Mouse (Mus musculus): Measurements from ENCODE around the gene Ramp1.
A peak's percentile ranks its signal among the peaks of the same experiment; 100 is the strongest.

Gene Ramp1

GRCm38 (mm10) chr1:91199793-91200192 is 20.2 kb downstream of the Ramp1 start:
- no peak for DNase-seq (ENCODE audit: low spot score in 2 of 2)

GRCm38 (mm10) chr1:91201122-91201521 is 21.5 kb downstream of the Ramp1 start:
- DNase-seq (ENCODE audit: low spot score in 2 of 2) = no peak

- DNase-seq (ENCODE audit: low spot score in 2 of 2) = no peak
Observed at GRCm38 (mm10) chr1:91204221-91204765, 24.7 kb downstream of the Ramp1 start.

- DNase-seq (ENCODE audit: low spot score in 2 of 2) = no peak
Observed at GRCm38 (mm10) chr1:91205651-91206050, 26.0 kb downstream of the Ramp1 start.

- no peak for DNase-seq (ENCODE audit: low spot score in 2 of 2)
Observed at GRCm38 (mm10) chr1:91206336-91206735, 26.7 kb downstream of the Ramp1 start.

GRCm38 (mm10) chr1:91206873-91207272 is 27.3 kb downstream of the Ramp1 start:
- DNase-seq (ENCODE audit: low spot score in 2 of 2) = no peak

- DNase-seq (ENCODE audit: low spot score in 2 of 2) = no peak
Observed at GRCm38 (mm10) chr1:91207334-91208074, 27.9 kb downstream of the Ramp1 start.

- no peak for DNase-seq (ENCODE audit: low spot score in 2 of 2)
Observed at GRCm38 (mm10) chr1:91209343-91209742, 29.7 kb downstream of the Ramp1 start.

GRCm38 (mm10) chr1:91209785-91210184 is 30.2 kb downstream of the Ramp1 start:
- peak in 1 of 2 experiments; percentile 5 for DNase-seq (ENCODE audit: low spot score in 2 of 2)

GRCm38 (mm10) chr1:91211099-91211498 is 31.5 kb downstream of the Ramp1 start:
- DNase-seq (ENCODE audit: low spot score in 2 of 2) = peak in 1 of 2 experiments; percentile 48

- no peak for DNase-seq (ENCODE audit: low spot score in 2 of 2)
Observed at GRCm38 (mm10) chr1:91211591-91212008, 32.0 kb downstream of the Ramp1 start.

- DNase-seq (ENCODE audit: low spot score in 2 of 2) = no peak
Observed at GRCm38 (mm10) chr1:91215264-91215663, 35.6 kb downstream of the Ramp1 start.

GRCm38 (mm10) chr1:91215981-91216380 is 36.4 kb downstream of the Ramp1 start:
- DNase-seq (ENCODE audit: low spot score in 2 of 2) = no peak

- peak in 1 of 2 experiments; percentile 34 for DNase-seq (ENCODE audit: low spot score in 2 of 2)
Observed at GRCm38 (mm10) chr1:91216504-91217267, 37.1 kb downstream of the Ramp1 start.

GRCm38 (mm10) chr1:91219641-91220321 is 40.2 kb downstream of the Ramp1 start:
- no peak for DNase-seq (ENCODE audit: low spot score in 2 of 2)

GRCm38 (mm10) chr1:91220322-91220672 is 40.7 kb downstream of the Ramp1 start:
- no peak for DNase-seq (ENCODE audit: low spot score in 2 of 2)

- DNase-seq (ENCODE audit: low spot score in 2 of 2) = no peak
Observed at GRCm38 (mm10) chr1:91226562-91226961, 46.9 kb downstream of the Ramp1 start.

GRCm38 (mm10) chr1:91227381-91228054 is 47.9 kb downstream of the Ramp1 start:
- DNase-seq (ENCODE audit: low spot score in 2 of 2) = no peak

GRCm38 (mm10) chr1:91231142-91231541 is 51.5 kb downstream of the Ramp1 start:
- no peak for DNase-seq (ENCODE audit: low spot score in 2 of 2)

- no peak for DNase-seq (ENCODE audit: low spot score in 2 of 2)
Observed at GRCm38 (mm10) chr1:91231896-91232295, 52.3 kb downstream of the Ramp1 start.

- DNase-seq (ENCODE audit: low spot score in 2 of 2) = no peak
Observed at GRCm38 (mm10) chr1:91235395-91235794, 55.8 kb downstream of the Ramp1 start.

GRCm38 (mm10) chr1:91237676-91238075 is 58.1 kb downstream of the Ramp1 start:
- DNase-seq (ENCODE audit: low spot score in 2 of 2) = no peak
